Mouse (Mus musculus) embryonic facial prominence, embryonic 14.5 days (tissue): Measurements from ENCODE around the gene Tshz2. TPM values are rescaled to one million over a fixed set of nuclear protein-coding genes. Genes with fewer than 3 reads are reported as not detected.
A peak's percentile ranks its signal among the peaks of the same experiment; 100 is the strongest.

Source experiments
- ATAC-seq: fragments of 200-750 bp; cut with Nextera tagmentation; 2 replicates; pipeline ENCODE4 v1.8.0; 2017; ENCODE audit warnings: low read depth, moderate number of reproducible peaks, moderate TSS enrichment
- DNase-seq: peaks from one replicate; pipeline ENCODE4 v3.0.0-alpha.2; 2015; ENCODE audit warnings: low spot score
- H3K27ac ChIP-seq: fragments of 300-500 bp; sonication (generic); replicated peaks from 2 replicates; pipeline ENCODE4 v1.5.1; 2014; ENCODE audit warnings: low read depth, mild to moderate bottlenecking, low read length, moderate library complexity
- H3K27me3 ChIP-seq: fragments of 300-500 bp; sonication (generic); replicated peaks from 2 replicates; pipeline ENCODE4 v1.6.1; 2014; ENCODE audit warnings: low read length; ENCODE audit not compliant: control insufficient read depth, insufficient read depth
- H3K36me3 ChIP-seq: fragments of 300-500 bp; sonication (generic); 2 replicates; pipeline ENCODE4 v1.6.1; 2014; ENCODE audit warnings: low read length, mixed read lengths; ENCODE audit not compliant: control insufficient read depth, insufficient read depth
- H3K4me1 ChIP-seq: fragments of 300-500 bp; sonication (generic); 2 replicates; pipeline ENCODE4 v1.6.1; 2014; ENCODE audit warnings: antibody characterized with exemption, low read length; ENCODE audit not compliant: control insufficient read depth, insufficient read depth
- H3K4me2 ChIP-seq: fragments of 300-500 bp; sonication (generic); 2 replicates; pipeline ENCODE4 v1.6.1; 2014; ENCODE audit warnings: low read depth, mild to moderate bottlenecking, low read length, moderate library complexity, mixed read lengths
- H3K4me3 ChIP-seq: fragments of 300-500 bp; sonication (generic); 2 replicates; pipeline ENCODE4 v1.5.1; 2014; ENCODE audit warnings: low read depth, mild to moderate bottlenecking, low read length
- H3K9ac ChIP-seq: fragments of 300-500 bp; sonication (generic); 2 replicates; pipeline ENCODE4 v1.6.1; 2014; ENCODE audit warnings: low read depth, mild to moderate bottlenecking, low read length, moderate library complexity, mixed read lengths
- H3K9me3 ChIP-seq: fragments of 300-500 bp; sonication (generic); 2 replicates; pipeline ENCODE4 v1.6.1; 2016; ENCODE audit warnings: low read length; ENCODE audit not compliant: control insufficient read depth
- WGBS: fragments of 180-500 bp; shearing (Covaris S2); extraction: QIAGEN DNeasy Blood & Tissue Kit; methylation state at CpG from one replicate; pipeline ENCODE4 v1.1.7; 2014; 5-methylcytosine and 5-hydroxymethylcytosine counted together
- polyA plus RNA-seq: library from polyadenylated mRNA; unstranded; fragments of >200 nt; fragmentation: Nextera tagmentation; extraction: Ambion mirVana; gene quantifications from 2 replicates; pipeline ENCODE4 v1.2.1, GENCODE M21; 2014

Tshz2 gene
- polyA plus RNA-seq, 1 experiment from 2014 or later = 8.5 TPM

- Histone ChIP-seq H3K9ac (no peak overlapping the region), H3K27ac (no peak overlapping the region), H3K4me3 (no peak overlapping the region), H3K9me3 (peaks cover 3% of the 10 kb centered on the region; the same call in 1 of the 2 replicates), H3K36me3 (no peaks in the 10 kb centered on the region), H3K27me3 (no peaks in the 10 kb centered on the region), H3K4me1 (peaks cover 13% of the 10 kb centered on the region), H3K4me2 (no peak overlapping the region)
- ATAC-seq (no peak), DNase-seq (no peak)
- WGBS = 75% methylated on average over 6 of the region's 6 CpGs
These were observed 374.7 kb downstream of the Tshz2 start for GRCm38 (mm10) chr2:170007426-170007958.

GRCm38 (mm10) chr2:170009729-170010128, 376.9 kb downstream of the Tshz2 start:
- H3K27ac ChIP-seq = no peak overlapping the region
- 68% methylated on average over 11 of the region's 11 CpGs for WGBS

GRCm38 (mm10) chr2:170011858-170012257, 379.0 kb downstream of the Tshz2 start:
- Histone ChIP-seq H3K4me1 (peaks cover 21% of the 10 kb centered on the region), H3K27ac (0 out of 2 replicates have a peak overlapping the region, but pooled peaks have one; percentile 28), H3K27me3 (no peaks in the 10 kb centered on the region), H3K9ac (peak overlapping the region; percentile 3; the same call in 1 of the 2 replicates), H3K4me3 (no peak overlapping the region), H3K9me3 (peaks cover 3% of the 10 kb centered on the region; the same call in 1 of the 2 replicates), H3K4me2 (peak overlapping the region; percentile 43), H3K36me3 (no peaks in the 10 kb centered on the region)
- DNase-seq (peak; percentile 82), ATAC-seq (0 out of 2 replicates have a peak, but pooled peaks have one; percentile 42)
- 31% methylated on average over 8 of the region's 8 CpGs for whole genome bisulfite sequencing

More at GRCm38 (mm10) chr2:170009729-170010128, 376.9 kb downstream of the Tshz2 start:
- H3K9me3 ChIP-seq = peaks cover 3% of the 10 kb centered on the region; the same call in 1 of the 2 replicates
- no peak overlapping the region for H3K9ac ChIP-seq
- H3K4me2 ChIP-seq = no peak overlapping the region
- DNase-seq (no peak), ATAC-seq (0 out of 2 replicates have a peak, but pooled peaks have one; percentile 17)
- H3K4me1 ChIP-seq = peaks cover 21% of the 10 kb centered on the region
- no peaks in the 10 kb centered on the region for H3K27me3 ChIP-seq
- no peak overlapping the region for H3K4me3 ChIP-seq
- no peaks in the 10 kb centered on the region for H3K36me3 ChIP-seq

GRCm38 (mm10) chr2:170017302-170017701, 384.5 kb downstream of the Tshz2 start:
- H3K9ac ChIP-seq = no peak overlapping the region
- no peaks in the 10 kb centered on the region for H3K36me3 ChIP-seq
- H3K27me3 ChIP-seq = no peaks in the 10 kb centered on the region
- no peaks in the 10 kb centered on the region for H3K9me3 ChIP-seq
- ATAC-seq (peak; percentile 79), DNase-seq (peak; percentile 59)
- no peak overlapping the region for H3K4me2 ChIP-seq
- H3K27ac ChIP-seq = no peak overlapping the region
- peaks cover 12% of the 10 kb centered on the region for H3K4me1 ChIP-seq
- no peak overlapping the region for H3K4me3 ChIP-seq
- 33% methylated on average over 6 of the region's 6 CpGs for WGBS

GRCm38 (mm10) chr2:170017926-170018325, 385.1 kb downstream of the Tshz2 start:
- Histone ChIP-seq H3K4me2 (no peak overlapping the region), H3K4me1 (peaks cover 7% of the 10 kb centered on the region), H3K27me3 (no peaks in the 10 kb centered on the region), H3K9ac (no peak overlapping the region), H3K4me3 (no peak overlapping the region), H3K9me3 (no peaks in the 10 kb centered on the region), H3K27ac (no peak overlapping the region), H3K36me3 (no peaks in the 10 kb centered on the region)
- WGBS = 58% methylated on average over 7 of the region's 7 CpGs
- ATAC-seq (no peak), DNase-seq (peak; percentile 56)

GRCm38 (mm10) chr2:170022953-170023352, 390.1 kb downstream of the Tshz2 start:
- H3K9ac ChIP-seq = no peak overlapping the region
- no peaks in the 10 kb centered on the region for H3K36me3 ChIP-seq
- no peak overlapping the region for H3K4me3 ChIP-seq
- no peak overlapping the region for H3K27ac ChIP-seq
- H3K27me3 ChIP-seq = no peaks in the 10 kb centered on the region
- 68% methylated on average over 5 of the region's 5 CpGs for WGBS
- no peak overlapping the region for H3K4me2 ChIP-seq
- DNase-seq (peak; percentile 57), ATAC-seq (peak; percentile 55; the same call in 1 of the 2 replicates)
- H3K4me1 ChIP-seq = no peaks in the 10 kb centered on the region
- 0 out of 2 replicates have a peak, but pooled peaks cover 4% of the 10 kb centered on the region for H3K9me3 ChIP-seq

GRCm38 (mm10) chr2:170023741-170024140, 390.9 kb downstream of the Tshz2 start:
- Histone ChIP-seq H3K27ac (no peak overlapping the region), H3K9ac (no peak overlapping the region), H3K36me3 (no peaks in the 10 kb centered on the region), H3K27me3 (no peaks in the 10 kb centered on the region), H3K4me3 (no peak overlapping the region), H3K4me1 (no peaks in the 10 kb centered on the region), H3K4me2 (no peak overlapping the region), H3K9me3 (0 out of 2 replicates have a peak, but pooled peaks cover 4% of the 10 kb centered on the region)
- DNase-seq (peak; percentile 68), ATAC-seq (peak; percentile 85)
- WGBS = 57% methylated on average over 9 of the region's 9 CpGs

GRCm38 (mm10) chr2:170024939-170025338, 392.1 kb downstream of the Tshz2 start:
- ATAC-seq = no peak
- WGBS = 85% methylated on average over 8 of the region's 8 CpGs

GRCm38 (mm10) chr2:170025896-170026295, 393.1 kb downstream of the Tshz2 start:
- H3K9me3 ChIP-seq = 0 out of 2 replicates have a peak, but pooled peaks cover 4% of the 10 kb centered on the region
- WGBS = 94% methylated on average over 6 of the region's 6 CpGs
- ATAC-seq (no peak), DNase-seq (no peak)
- no peak overlapping the region for H3K27ac ChIP-seq
- H3K4me3 ChIP-seq = no peak overlapping the region
- no peaks in the 10 kb centered on the region for H3K4me1 ChIP-seq
- no peak overlapping the region for H3K9ac ChIP-seq
- no peak overlapping the region for H3K4me2 ChIP-seq
- no peaks in the 10 kb centered on the region for H3K36me3 ChIP-seq
- no peaks in the 10 kb centered on the region for H3K27me3 ChIP-seq

More at GRCm38 (mm10) chr2:170024939-170025338, 392.1 kb downstream of the Tshz2 start:
- Histone ChIP-seq H3K9me3 (0 out of 2 replicates have a peak, but pooled peaks cover 4% of the 10 kb centered on the region), H3K9ac (no peak overlapping the region), H3K4me1 (no peaks in the 10 kb centered on the region), H3K4me3 (no peak overlapping the region), H3K27me3 (no peaks in the 10 kb centered on the region), H3K4me2 (no peak overlapping the region), H3K36me3 (no peaks in the 10 kb centered on the region), H3K27ac (no peak overlapping the region)
- no peak for DNase-seq
